Mouse (Mus musculus): Measurements from ENCODE around the gene Adh6b. TPM values are rescaled to one million over a fixed set of nuclear protein-coding genes. Genes with fewer than 3 reads are reported as not detected.
A peak's percentile ranks its signal among the peaks of the same experiment; 100 is the strongest.

Gene Adh6b
- polyA plus RNA-seq, 1 experiment from 2014 or later: 0.75 TPM

- H3K9me3 ChIP-seq (replicated peaks; ENCODE audit: low read length): no peaks in the 10 kb centered on the region
- no peak overlapping the region for H3K9ac ChIP-seq (ENCODE audit: low read depth, low read length)
- no peaks in the 10 kb centered on the region for H3K4me1 ChIP-seq (replicated peaks; ENCODE audit: insufficient read depth, low read length)
- no peak overlapping the region for H3K27ac ChIP-seq
- no peak overlapping the region for H3K4me2 ChIP-seq (ENCODE audit: low read length)
- H3K36me3 ChIP-seq (ENCODE audit: insufficient read depth, low read length): no peaks in the 10 kb centered on the region
- TF ChIP-seq CTCF (IDR thresholded peaks at IDR 0.05; ENCODE audit: low read depth): no peak
- DNase-seq (ENCODE audit: low spot score) (peak; percentile 85), ATAC-seq (replicated peaks; ENCODE audit: low FRiP score, low read depth) (peak; percentile 73; the same call in 1 of the 2 replicates)
- WGBS: 48% methylated on average over 1 of the region's 1 CpGs
- no peak overlapping the region for H3K4me3 ChIP-seq (replicated peaks; ENCODE audit: low read depth, low read length)
- H3K27me3 ChIP-seq (ENCODE audit: insufficient read depth, low read length): no peaks in the 10 kb centered on the region
Measured at GRCm38 (mm10) chr3:138407920-138408319, 66.3 kb downstream of the Adh6b start.

Other genes starting within 250 kb of the Adh6b start
- gene Trmt10a, start 198.3 kb upstream of the Adh6b start, polyA plus RNA-seq (2015; fragmentation: Nextera tagmentation; extraction: Ambion mirVana): 9.5 and 13.2 TPM in 2 replicates
- gene Mttp, start 196.8 kb upstream of the Adh6b start, polyA plus RNA-seq (2015; fragmentation: Nextera tagmentation; extraction: Ambion mirVana): 6.9 and 7.0 TPM in 2 replicates
- 0.14 and 0.40 TPM in 2 replicates for gene 4930579F01Rik, start 147.9 kb upstream of the Adh6b start, polyA plus RNA-seq (2015; fragmentation: Nextera tagmentation; extraction: Ambion mirVana)
- 0.55 and 0.88 TPM in 2 replicates for gene Adh7, start 124.0 kb upstream of the Adh6b start, polyA plus RNA-seq (2015; fragmentation: Nextera tagmentation; extraction: Ambion mirVana)
- gene Adh1, start 80.8 kb upstream of the Adh6b start, polyA plus RNA-seq (2015; fragmentation: Nextera tagmentation; extraction: Ambion mirVana): 147 and 160 TPM in 2 replicates
- gene Adh6a, start 28.5 kb upstream of the Adh6b start, polyA plus RNA-seq (2015; fragmentation: Nextera tagmentation; extraction: Ambion mirVana): 0.83 and 0.91 TPM in 2 replicates
- gene Adh4, start 73.7 kb downstream of the Adh6b start, polyA plus RNA-seq (2015; fragmentation: Nextera tagmentation; extraction: Ambion mirVana): not detected in 2 replicates
- gene Adh5, start 101.3 kb downstream of the Adh6b start, polyA plus RNA-seq (2015; fragmentation: Nextera tagmentation; extraction: Ambion mirVana): 280 and 288 TPM in 2 replicates
- 40.2 and 41.4 TPM in 2 replicates for gene Metap1, start 147.7 kb downstream of the Adh6b start, polyA plus RNA-seq (2015; fragmentation: Nextera tagmentation; extraction: Ambion mirVana)
- gene Eif4e, start 184.4 kb downstream of the Adh6b start, polyA plus RNA-seq (2015; fragmentation: Nextera tagmentation; extraction: Ambion mirVana): 240 and 259 TPM in 2 replicates